Mouse (Mus musculus): ENCODE measurements at regions not wholly inside any gene's neighbourhood (a gene's known extent, or its start where the extent isn't known, plus 50 kb on each side); places are given as distances from the start of the nearest gene placed in this dataset.
A peak's percentile ranks its signal among the peaks of the same experiment; 100 is the strongest.

DNA sequence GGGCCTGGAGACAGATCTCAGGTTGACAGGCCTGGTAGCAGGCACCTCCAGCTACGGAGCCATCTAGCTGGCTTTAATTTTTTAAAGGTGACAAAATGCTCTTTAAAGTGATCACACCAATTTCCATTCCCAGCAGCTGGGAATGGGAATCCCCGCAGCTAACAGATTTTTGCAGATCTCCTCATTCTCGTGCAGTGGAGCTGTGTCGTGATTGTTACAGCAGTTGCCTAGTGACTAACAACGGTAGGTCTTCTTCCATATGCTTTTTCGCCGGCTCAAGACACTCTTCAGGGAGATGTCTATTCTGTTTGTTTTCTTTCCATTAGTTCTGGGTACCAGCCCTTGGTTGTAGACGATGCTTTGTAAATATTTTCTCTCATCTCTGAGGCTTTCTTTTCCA is 109.3 kb downstream of the Bcl2l11 start:
- H3K4me2 ChIP-seq (ENCODE audit: low read depth, low read length), result no peak overlapping the region
- no peaks in the 10 kb centered on the region for H3K27me3 ChIP-seq (replicated peaks; ENCODE audit: control insufficient read depth, insufficient read depth, low read length)
- H3K4me3 ChIP-seq (ENCODE audit: low read depth, low read length), result no peak overlapping the region
- peaks cover 7% of the 10 kb centered on the region; the same call in 1 of the 2 replicates for H3K4me1 ChIP-seq (ENCODE audit: control insufficient read depth, insufficient read depth, low read length)
- ATAC-seq (ENCODE audit: low read depth) (no peak), DNase-seq (ENCODE audit: low spot score) (no peak)
- WGBS, result 65% methylated on average over 8 of the region's 8 CpGs
- H3K27ac ChIP-seq (replicated peaks; ENCODE audit: low read depth, low read length), result no peak overlapping the region
- no peak overlapping the region for H3K9ac ChIP-seq (ENCODE audit: low read depth, low read length)
- no peaks in the 10 kb centered on the region for H3K36me3 ChIP-seq (ENCODE audit: control insufficient read depth, insufficient read depth, low read length)
- no peaks in the 10 kb centered on the region for H3K9me3 ChIP-seq (ENCODE audit: control insufficient read depth, low read length)

DNA sequence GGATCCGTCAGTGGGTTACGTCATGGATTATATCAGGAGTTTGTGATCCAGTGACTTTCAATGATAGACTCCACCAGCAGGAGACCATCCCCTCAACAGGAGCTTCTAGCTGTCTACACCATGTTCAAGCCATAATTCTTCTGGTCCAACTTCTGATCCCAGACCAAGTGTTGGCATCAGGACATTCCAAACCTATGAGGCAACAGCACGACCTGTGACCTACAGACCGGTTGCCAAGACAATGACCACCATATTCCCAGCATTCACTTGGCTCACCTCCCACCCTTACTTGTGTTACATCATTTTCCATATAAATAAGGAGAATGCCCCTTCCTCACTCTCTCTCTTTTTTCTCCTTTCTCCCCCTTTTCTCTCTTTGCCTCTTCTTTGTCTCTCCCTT is 113.6 kb downstream of the Bcl2l11 start:
- DNase-seq (ENCODE audit: low spot score) (no peak), ATAC-seq (ENCODE audit: low read depth) (no peak)
- Histone ChIP-seq H3K4me2 (ENCODE audit: low read depth, low read length) (no peak overlapping the region), H3K9me3 (ENCODE audit: control insufficient read depth, low read length) (no peaks in the 10 kb centered on the region), H3K36me3 (ENCODE audit: control insufficient read depth, insufficient read depth, low read length) (no peaks in the 10 kb centered on the region), H3K27ac (replicated peaks; ENCODE audit: low read depth, low read length) (no peak overlapping the region), H3K4me3 (ENCODE audit: low read depth, low read length) (no peak overlapping the region), H3K4me1 (ENCODE audit: control insufficient read depth, insufficient read depth, low read length) (peaks cover 13% of the 10 kb centered on the region), H3K9ac (ENCODE audit: low read depth, low read length) (no peak overlapping the region), H3K27me3 (replicated peaks; ENCODE audit: control insufficient read depth, insufficient read depth, low read length) (no peaks in the 10 kb centered on the region)
- WGBS, result 83% methylated on average over 4 of the region's 4 CpGs

DNA sequence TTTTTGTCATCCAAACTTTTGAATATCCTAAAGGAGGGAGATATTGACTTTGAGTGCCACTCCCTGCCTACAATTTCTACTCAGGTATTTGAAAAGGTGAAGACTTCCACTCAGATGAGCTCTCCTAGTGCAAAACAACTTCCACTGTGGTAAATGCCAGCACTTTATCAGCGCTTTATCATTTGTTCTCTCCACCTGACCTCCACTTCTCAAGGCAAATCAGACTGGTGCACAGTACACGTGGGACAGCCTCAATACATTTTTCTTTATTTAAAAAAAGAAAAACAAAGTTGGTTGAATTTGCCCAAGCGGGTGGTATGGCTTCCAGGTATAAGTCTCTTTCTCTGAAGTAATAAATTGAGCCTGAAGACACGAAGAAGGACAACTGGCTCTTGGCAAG is 114.2 kb downstream of the Bcl2l11 start:
- DNase-seq (ENCODE audit: low spot score), result no peak
- no peaks in the 10 kb centered on the region for H3K36me3 ChIP-seq (ENCODE audit: control insufficient read depth, insufficient read depth, low read length)
- H3K27me3 ChIP-seq (replicated peaks; ENCODE audit: control insufficient read depth, insufficient read depth, low read length), result no peaks in the 10 kb centered on the region
- H3K4me1 ChIP-seq (ENCODE audit: control insufficient read depth, insufficient read depth, low read length), result peaks cover 13% of the 10 kb centered on the region
- no peak for ATAC-seq (ENCODE audit: low read depth)
- H3K4me3 ChIP-seq (ENCODE audit: low read depth, low read length), result no peak overlapping the region
- 48% methylated on average over 4 of the region's 4 CpGs for WGBS
- no peak overlapping the region for H3K4me2 ChIP-seq (ENCODE audit: low read depth, low read length)
- no peak overlapping the region for H3K27ac ChIP-seq (replicated peaks; ENCODE audit: low read depth, low read length)
- H3K9me3 ChIP-seq (ENCODE audit: control insufficient read depth, low read length), result no peaks in the 10 kb centered on the region
- H3K9ac ChIP-seq (ENCODE audit: low read depth, low read length), result no peak overlapping the region

GRCm38 (mm10) chr2:128240536-128241279 is 114.9 kb downstream of the Bcl2l11 start:
- no peak overlapping the region for H3K9ac ChIP-seq (ENCODE audit: low read depth, low read length)
- no peak overlapping the region for H3K4me2 ChIP-seq (ENCODE audit: low read depth, low read length)
- no peaks in the 10 kb centered on the region for H3K9me3 ChIP-seq (ENCODE audit: control insufficient read depth, low read length)
- no peak overlapping the region for H3K4me3 ChIP-seq (ENCODE audit: low read depth, low read length)
- no peak overlapping the region for H3K27ac ChIP-seq (replicated peaks; ENCODE audit: low read depth, low read length)
- no peaks in the 10 kb centered on the region for H3K36me3 ChIP-seq (ENCODE audit: control insufficient read depth, insufficient read depth, low read length)
- no peaks in the 10 kb centered on the region for H3K27me3 ChIP-seq (replicated peaks; ENCODE audit: control insufficient read depth, insufficient read depth, low read length)
- peaks cover 13% of the 10 kb centered on the region for H3K4me1 ChIP-seq (ENCODE audit: control insufficient read depth, insufficient read depth, low read length)
- ATAC-seq (ENCODE audit: low read depth) (peak; percentile 57), DNase-seq (ENCODE audit: low spot score) (peak; percentile 68)
- WGBS, result 26% methylated on average over 8 of the region's 9 CpGs

DNA sequence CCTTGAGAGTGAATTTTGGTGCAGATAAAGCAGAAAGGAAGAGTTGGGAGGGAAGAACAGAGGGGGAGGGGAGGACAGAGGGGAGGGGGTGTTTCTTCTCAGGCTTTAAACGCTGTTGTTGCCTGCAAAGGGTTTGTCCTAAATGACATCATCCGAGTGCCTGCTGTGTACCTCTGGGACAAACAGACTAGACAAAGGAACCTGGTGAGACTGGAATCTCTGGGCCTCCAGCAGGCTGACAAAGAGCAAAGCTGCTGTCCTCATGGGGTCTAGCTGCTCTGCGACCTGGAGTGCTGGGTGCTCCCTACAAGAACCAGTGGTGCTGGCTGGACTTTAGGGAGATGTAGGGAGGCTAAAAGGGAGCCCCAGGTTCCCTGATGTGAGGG is 115.4 kb downstream of the Bcl2l11 start:
- DNase-seq (ENCODE audit: low spot score), result peak; percentile 58
- no peaks in the 10 kb centered on the region for H3K9me3 ChIP-seq (ENCODE audit: control insufficient read depth, low read length)
- WGBS, result 13% methylated on average over 3 of the region's 3 CpGs

DNA sequence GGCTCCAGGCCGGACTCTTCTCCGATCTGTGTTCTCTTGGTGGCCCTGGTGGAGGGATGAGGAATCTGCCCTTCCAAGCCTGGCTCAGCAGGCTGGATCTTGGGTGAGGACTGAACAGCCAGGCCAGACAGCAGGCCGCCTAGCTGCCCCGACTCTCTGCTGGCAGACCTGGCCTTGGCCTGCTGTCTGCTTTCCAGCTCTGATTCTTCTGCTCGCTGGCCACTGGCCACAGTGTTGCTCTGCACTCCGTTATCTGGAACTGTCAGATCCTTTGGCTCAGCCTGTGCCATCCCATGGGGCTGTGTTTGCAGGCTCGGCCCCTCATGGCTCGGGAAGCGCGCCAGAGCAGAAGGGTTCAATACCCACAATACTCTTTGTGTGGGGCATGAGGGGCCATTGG is 119.7 kb downstream of the Bcl2l11 start:
- Histone ChIP-seq H3K4me3 (ENCODE audit: low read depth, low read length) (no peak overlapping the region), H3K4me2 (ENCODE audit: low read depth, low read length) (no peak overlapping the region), H3K27me3 (replicated peaks; ENCODE audit: control insufficient read depth, insufficient read depth, low read length) (no peaks in the 10 kb centered on the region), H3K36me3 (ENCODE audit: control insufficient read depth, insufficient read depth, low read length) (no peaks in the 10 kb centered on the region), H3K9ac (ENCODE audit: low read depth, low read length) (no peak overlapping the region), H3K4me1 (ENCODE audit: control insufficient read depth, insufficient read depth, low read length) (peaks cover 11% of the 10 kb centered on the region), H3K9me3 (ENCODE audit: control insufficient read depth, low read length) (no peaks in the 10 kb centered on the region), H3K27ac (replicated peaks; ENCODE audit: low read depth, low read length) (no peak overlapping the region)
- 77% methylated on average over 10 of the region's 10 CpGs for WGBS
- DNase-seq (ENCODE audit: low spot score), result no peak
- ATAC-seq (ENCODE audit: low read depth), result no peak

More for the DNA sequence above, 115.4 kb downstream of the Bcl2l11 start:
- no peak overlapping the region for H3K27ac ChIP-seq (replicated peaks; ENCODE audit: low read depth, low read length)
- no peak overlapping the region for H3K4me2 ChIP-seq (ENCODE audit: low read depth, low read length)
- peak; percentile 79; the same call in 1 of the 2 replicates for ATAC-seq (ENCODE audit: low read depth)
- peaks cover 13% of the 10 kb centered on the region for H3K4me1 ChIP-seq (ENCODE audit: control insufficient read depth, insufficient read depth, low read length)
- no peaks in the 10 kb centered on the region for H3K36me3 ChIP-seq (ENCODE audit: control insufficient read depth, insufficient read depth, low read length)
- no peak overlapping the region for H3K9ac ChIP-seq (ENCODE audit: low read depth, low read length)
- no peak overlapping the region for H3K4me3 ChIP-seq (ENCODE audit: low read depth, low read length)
- H3K27me3 ChIP-seq (replicated peaks; ENCODE audit: control insufficient read depth, insufficient read depth, low read length), result no peaks in the 10 kb centered on the region

GRCm38 (mm10) chr2:128247967-128248366 is 122.1 kb downstream of the Bcl2l11 start:
- no peak overlapping the region for H3K9ac ChIP-seq (ENCODE audit: low read depth, low read length)
- H3K9me3 ChIP-seq (ENCODE audit: control insufficient read depth, low read length), result no peaks in the 10 kb centered on the region
- no peak overlapping the region for H3K27ac ChIP-seq (replicated peaks; ENCODE audit: low read depth, low read length)
- no peak overlapping the region for H3K4me3 ChIP-seq (ENCODE audit: low read depth, low read length)
- H3K27me3 ChIP-seq (replicated peaks; ENCODE audit: control insufficient read depth, insufficient read depth, low read length), result no peaks in the 10 kb centered on the region
- DNase-seq (ENCODE audit: low spot score), result peak; percentile 44
- H3K4me2 ChIP-seq (ENCODE audit: low read depth, low read length), result no peak overlapping the region
- no peak for ATAC-seq (ENCODE audit: low read depth)
- H3K4me1 ChIP-seq (ENCODE audit: control insufficient read depth, insufficient read depth, low read length), result no peaks in the 10 kb centered on the region
- H3K36me3 ChIP-seq (ENCODE audit: control insufficient read depth, insufficient read depth, low read length), result no peaks in the 10 kb centered on the region
- WGBS, result 32% methylated on average over 4 of the region's 4 CpGs

DNA sequence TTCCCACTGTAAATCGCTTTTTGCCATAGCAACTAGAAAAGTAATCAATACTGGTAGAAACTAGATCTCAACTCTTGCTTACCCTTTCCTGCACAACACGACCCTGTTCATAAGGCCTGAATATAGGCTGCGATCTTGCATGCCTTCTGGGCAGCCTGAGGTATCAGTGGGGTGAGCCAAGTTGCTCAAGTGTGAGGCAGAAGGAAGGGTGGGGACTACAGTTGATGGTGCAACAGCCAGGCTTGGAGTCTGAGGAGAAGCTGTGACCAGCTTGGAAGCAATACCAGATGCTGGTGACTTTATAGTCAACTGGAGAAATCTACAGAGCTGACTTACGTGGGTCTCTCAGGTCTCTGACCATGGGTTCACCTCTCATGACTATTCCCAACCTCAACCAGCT is 123.3 kb downstream of the Bcl2l11 start:
- Histone ChIP-seq H3K36me3 (ENCODE audit: control insufficient read depth, insufficient read depth, low read length) (no peaks in the 10 kb centered on the region), H3K4me2 (ENCODE audit: low read depth, low read length) (no peak overlapping the region), H3K27ac (replicated peaks; ENCODE audit: low read depth, low read length) (no peak overlapping the region), H3K4me1 (ENCODE audit: control insufficient read depth, insufficient read depth, low read length) (no peaks in the 10 kb centered on the region), H3K27me3 (replicated peaks; ENCODE audit: control insufficient read depth, insufficient read depth, low read length) (no peaks in the 10 kb centered on the region), H3K9ac (ENCODE audit: low read depth, low read length) (no peak overlapping the region), H3K9me3 (ENCODE audit: control insufficient read depth, low read length) (no peaks in the 10 kb centered on the region), H3K4me3 (ENCODE audit: low read depth, low read length) (no peak overlapping the region)
- DNase-seq (ENCODE audit: low spot score) (no peak), ATAC-seq (ENCODE audit: low read depth) (no peak)
- 87% methylated on average over 4 of the region's 4 CpGs for WGBS

- Histone ChIP-seq H3K4me1 (ENCODE audit: control insufficient read depth, insufficient read depth, low read length) (no peaks in the 10 kb centered on the region), H3K9ac (ENCODE audit: low read depth, low read length) (no peak overlapping the region), H3K36me3 (ENCODE audit: control insufficient read depth, insufficient read depth, low read length) (no peaks in the 10 kb centered on the region), H3K27me3 (replicated peaks; ENCODE audit: control insufficient read depth, insufficient read depth, low read length) (no peaks in the 10 kb centered on the region), H3K4me2 (ENCODE audit: low read depth, low read length) (no peak overlapping the region), H3K9me3 (ENCODE audit: control insufficient read depth, low read length) (no peaks in the 10 kb centered on the region), H3K4me3 (ENCODE audit: low read depth, low read length) (no peak overlapping the region), H3K27ac (replicated peaks; ENCODE audit: low read depth, low read length) (no peak overlapping the region)
- DNase-seq (ENCODE audit: low spot score) (no peak), ATAC-seq (ENCODE audit: low read depth) (no peak)
- WGBS, result 78% methylated on average over 2 of the region's 2 CpGs
These were observed 123.8 kb downstream of the Bcl2l11 start for GRCm38 (mm10) chr2:128249607-128250006.

All from embryonic facial prominence, embryonic 14.5 days (tissue).